Mouse (Mus musculus) brain, adult 10 weeks (tissue): ENCODE measurements around the gene Map9. TPM values are rescaled to one million over a fixed set of nuclear protein-coding genes. Genes with fewer than 3 reads are reported as not detected.

Experiments used
- polyA plus RNA-seq: library from polyadenylated mRNA; stranded (reverse); fragments of 350-450 nt; fragmentation: Illumina TruSeq; extraction: RNeasy Lipid Tissue Mini Kit (QIAGEN cat#74804); gene quantifications from one replicate; pipeline ENCODE4 v1.2.3, GENCODE M21; 2015; ENCODE audit warnings: low read depth, low replicate concordance

The Map9 gene
- 52.4 TPM for polyA plus RNA-seq

GRCm38 (mm10) chr3:82357797-82358524 is at the start of gene Map9:
Gene Map9, plus strand, starts transcription at chr3:82358044.

Other genes with a start within 250 kb of the Map9 start
- 55.8 TPM for gene Gucy1a1, start 212.3 kb upstream of the Map9 start, polyA plus RNA-seq
- gene Npy2r, start 190.0 kb downstream of the Map9 start, polyA plus RNA-seq = 7.2 TPM